Mouse (Mus musculus) thymus, adult 18-20 months (tissue): ENCODE data around the gene Lct.
"Not testable (repeated sequence)": the region's sequence is repeated elsewhere in the genome, so short reads cannot be mapped to it uniquely, and the experiment has no call there.

Source experiments
- DNase-seq, 2 experiments: peaks; one replicate each; pipeline ENCODE4 v3.0.0; 2022; ENCODE audit warnings: mixed read lengths in 2 of 2

The Lct gene

DNA sequence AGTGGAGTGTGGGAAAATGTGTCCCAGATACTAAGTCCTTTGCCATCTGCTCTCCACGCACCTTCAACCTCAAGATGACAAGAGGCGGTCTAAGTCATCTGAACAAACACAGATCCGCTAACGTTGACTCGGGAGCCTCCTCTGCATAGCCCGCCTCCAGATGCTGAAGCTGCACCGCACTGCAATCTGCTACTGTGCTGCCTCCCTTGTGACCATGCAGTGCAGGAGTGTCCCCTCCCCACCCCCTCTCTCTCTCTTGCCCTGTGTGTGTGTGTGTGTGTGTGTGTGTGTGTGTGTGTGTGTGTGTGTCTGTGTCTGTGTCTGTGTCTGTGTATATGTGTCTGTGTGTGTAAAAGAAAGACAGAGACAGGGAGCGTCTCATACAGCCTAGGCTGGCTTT lies 32.8 kb downstream of the Lct start:
- no peak for DNase-seq

DNA sequence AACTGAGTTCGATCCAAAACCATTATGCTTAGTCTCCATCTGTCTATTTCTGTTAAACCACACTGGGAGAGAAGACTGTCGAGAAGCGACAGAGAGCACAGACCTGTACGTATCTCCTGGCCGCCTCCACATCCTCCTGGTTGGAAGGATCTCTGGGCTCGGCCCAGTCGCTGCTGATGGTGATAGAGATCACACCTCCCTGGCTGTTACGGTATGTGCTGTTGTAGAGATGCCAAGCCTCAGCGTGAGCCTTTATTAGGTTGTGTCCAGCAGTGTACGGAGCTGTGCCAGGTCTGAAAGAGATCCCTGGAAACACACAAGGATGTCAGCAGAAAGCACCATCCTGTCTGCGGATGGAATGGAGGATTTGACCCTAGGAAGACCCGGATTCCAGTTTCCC lies 34.6 kb downstream of the Lct start:
- no peak for DNase-seq

DNA sequence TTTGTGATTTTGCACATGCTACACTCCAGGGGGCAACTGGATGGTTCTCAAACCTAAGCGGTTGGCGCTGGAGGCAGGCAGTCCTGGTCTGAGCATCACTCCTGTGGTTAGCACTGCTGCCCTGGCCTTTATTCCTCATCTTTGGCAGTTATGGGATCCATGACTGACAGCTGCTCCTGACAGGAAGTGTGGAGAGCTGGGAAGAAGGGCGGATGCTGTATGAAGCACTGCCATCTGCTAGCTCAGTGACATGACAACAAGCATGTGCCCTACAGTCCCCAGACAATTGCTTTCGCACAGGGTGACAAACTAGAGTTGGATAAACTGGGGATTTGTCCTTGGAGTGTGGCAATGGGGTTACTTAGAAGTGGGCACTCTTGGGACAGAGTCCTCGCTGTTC lies 37.8 kb downstream of the Lct start:
- no peak for DNase-seq

DNA sequence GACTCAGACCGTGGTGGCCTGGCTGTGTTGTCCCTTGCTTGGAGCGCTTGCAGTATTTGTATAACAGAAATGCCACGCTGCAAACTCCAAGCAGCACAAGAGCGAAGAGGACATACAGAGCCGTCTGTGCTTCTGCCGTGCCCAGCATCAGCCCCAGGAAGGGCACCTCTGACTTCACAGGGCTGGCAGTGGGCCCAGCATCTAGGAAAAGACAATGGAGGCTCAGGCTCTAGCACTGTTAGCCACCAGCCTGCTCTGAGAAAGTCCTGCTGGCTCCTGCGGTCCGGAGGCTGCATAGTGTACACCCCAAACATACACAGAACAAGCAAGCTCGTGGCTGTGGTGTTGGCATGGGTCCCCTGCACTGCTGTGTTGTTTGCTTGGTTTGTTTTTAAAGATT lies 43.0 kb downstream of the Lct start:
- DNase-seq, result no peak

DNA sequence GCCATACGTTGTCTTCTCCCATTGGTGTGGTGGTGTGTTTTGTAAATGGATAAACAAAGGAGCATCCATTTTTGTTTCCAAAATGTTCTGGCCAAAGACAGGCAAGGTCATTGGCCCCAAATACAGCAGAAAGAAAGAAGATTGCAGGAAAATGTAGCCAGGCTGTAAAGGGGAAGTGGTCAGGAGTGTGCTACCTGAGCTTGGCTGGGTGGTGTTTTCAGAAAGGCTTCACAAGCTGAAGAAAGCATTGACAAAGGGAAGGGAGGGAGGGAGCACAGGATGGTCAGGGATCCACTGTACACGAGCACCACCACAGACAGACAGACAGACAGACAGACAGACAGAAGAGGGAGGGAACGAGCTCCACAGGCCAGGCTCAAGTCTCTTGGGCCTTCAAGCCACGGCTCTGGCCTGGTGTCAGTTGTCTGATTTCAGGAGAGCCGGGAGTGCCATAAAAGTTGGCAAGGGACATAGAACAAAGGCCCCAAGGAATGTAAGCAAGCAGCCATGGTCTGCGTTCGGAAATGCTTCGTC lies 43.9 kb downstream of the Lct start:
- DNase-seq, result no peak

DNA sequence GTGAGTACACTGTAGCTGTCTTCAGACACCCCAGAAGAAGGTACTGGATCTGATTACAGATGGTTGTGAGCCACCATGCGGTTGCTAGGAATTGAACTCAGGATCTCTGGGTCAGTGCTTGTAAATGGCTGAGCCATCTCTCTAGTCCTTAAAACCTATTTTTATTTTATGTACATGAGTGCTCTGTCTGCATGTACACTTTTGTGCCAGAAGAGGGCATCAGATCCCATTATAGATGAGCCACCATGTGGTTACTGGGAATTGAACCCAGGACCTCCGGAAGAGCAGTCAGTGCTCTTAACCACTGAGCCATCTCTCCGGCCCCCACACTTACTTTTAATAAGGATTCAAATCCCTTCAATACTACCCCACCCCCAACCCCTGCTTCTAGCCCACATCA lies 45.2 kb downstream of the Lct start:
- DNase-seq, result no peak

DNA sequence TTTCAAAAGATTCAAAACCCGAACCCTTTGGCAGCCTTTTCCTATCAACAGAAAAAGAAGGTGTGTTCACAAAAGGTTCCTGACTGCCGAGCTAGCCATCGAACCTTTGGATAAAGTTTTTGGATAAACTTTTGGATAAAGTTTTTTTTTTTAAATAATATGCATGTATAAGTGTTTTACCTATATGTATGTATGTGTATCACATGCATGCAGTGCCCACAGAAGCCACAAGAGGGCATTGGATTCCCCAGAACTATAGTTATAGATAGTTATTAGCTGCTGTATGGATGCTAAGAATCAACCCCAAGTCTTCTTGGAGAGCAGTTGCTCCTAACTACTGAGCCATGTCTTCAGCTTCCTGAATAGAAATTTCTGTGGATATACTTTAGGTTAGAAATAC lies 46.4 kb downstream of the Lct start:
- no peak for DNase-seq

DNA sequence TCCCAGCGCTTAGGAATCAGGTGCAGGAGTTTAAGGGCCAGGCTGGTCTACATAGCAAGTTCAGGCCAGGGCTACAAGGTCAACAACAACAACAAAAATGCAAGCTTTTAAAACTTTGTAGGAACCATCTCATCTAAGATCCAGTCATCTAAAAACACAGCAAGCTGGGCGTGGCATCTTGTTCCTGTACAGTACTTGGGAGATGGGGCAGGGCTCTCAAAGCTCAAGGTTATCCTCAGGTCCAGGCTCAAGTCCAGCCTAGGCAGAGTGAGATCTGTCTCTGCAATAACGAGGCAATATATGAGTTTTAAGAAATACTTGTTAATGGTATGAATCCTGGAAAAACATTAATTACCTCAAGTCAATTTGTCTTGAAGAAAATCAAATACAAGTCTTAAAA lies 49.6 kb downstream of the Lct start:
- DNase-seq, result no peak

DNA sequence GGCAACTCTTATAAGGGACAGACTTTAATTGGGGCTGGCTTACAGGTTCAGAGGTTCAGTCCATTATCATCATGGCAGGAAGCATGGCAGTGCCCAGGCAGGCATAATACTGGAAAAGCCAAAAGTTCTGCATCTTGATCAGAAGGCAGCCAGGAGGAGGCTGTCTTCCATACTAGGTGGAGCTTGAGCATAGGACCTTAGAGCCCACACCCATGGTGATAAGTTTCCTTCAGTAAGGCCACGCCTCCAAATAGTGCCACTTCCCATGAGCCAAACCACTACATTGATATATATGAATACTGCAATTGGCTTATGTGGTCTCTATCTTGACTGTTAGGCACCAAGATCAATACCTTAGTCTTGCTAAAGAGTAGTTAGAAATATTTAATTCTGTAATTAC lies 52.2 kb downstream of the Lct start:
- no peak for DNase-seq

DNA sequence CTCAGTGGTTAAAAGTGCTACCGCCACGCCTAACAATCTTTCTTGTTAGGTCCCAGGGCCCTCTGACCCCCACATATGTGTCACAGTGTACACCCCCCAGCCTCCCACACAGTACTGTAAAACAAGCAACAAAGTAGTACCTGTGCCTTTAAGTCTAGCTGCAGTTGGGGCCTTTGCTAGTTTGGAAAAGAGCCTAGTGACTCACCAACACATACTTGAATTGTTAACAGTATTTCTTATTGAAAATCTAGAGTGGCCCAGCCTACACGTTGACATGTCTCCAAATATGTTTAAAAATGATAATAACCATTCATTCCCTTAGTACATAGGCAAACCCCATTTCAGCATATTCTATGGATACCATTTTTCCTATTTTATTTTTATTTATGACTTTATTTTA lies 57.4 kb downstream of the Lct start:
- no peak for DNase-seq

DNA sequence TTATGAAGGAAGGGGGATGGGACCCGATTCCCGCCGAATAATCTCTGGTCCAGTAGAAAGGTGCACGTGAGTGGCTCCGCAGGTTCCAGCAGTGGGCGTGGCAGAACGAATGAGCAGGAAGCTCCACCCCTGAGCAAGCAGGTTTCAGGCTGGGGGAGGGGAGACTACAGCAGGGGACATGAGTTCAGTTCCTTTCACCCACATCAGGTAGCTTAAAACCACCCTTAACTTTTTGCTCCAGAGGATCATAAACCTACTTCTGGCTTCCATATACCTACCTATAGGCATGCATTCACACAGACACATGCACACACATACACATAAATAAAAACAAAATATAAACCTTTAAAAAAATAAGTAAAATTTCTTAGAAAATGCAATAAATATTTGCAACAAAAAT lies 61.1 kb downstream of the Lct start:
- DNase-seq, result not testable (repeated sequence)

DNA sequence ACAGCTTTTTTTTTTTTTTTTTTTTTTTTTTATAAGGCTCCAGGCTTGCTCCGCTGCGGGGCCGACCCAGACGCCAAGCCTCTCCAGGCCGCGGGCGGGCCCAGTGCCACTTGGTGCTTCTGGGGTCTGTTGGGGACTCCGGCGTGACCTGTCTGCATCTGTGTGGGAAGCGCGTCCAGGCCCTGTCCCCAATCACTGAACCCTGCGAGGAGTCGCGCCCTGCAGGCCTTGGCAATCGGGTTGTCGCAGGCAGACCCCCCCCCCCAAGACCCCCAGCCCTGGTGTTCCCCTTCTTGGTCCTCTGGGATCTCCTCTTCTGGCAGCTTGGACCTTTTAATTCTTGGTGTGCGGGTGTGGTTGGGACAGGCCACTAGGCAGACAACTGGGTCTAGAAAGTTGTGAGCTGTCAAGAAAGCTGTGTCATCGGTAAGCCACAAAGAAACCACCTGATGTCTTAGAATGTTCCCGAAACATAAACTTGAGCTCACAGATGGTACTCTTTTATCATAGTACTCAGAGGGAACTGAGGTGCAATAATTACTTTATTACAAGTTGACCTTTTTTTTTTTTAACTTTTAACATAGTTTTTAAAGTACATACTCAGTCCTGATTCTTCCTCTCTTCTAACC lies 83.3 kb downstream of the Lct start:
- DNase-seq, result peak; percentile 43 to 44

DNA sequence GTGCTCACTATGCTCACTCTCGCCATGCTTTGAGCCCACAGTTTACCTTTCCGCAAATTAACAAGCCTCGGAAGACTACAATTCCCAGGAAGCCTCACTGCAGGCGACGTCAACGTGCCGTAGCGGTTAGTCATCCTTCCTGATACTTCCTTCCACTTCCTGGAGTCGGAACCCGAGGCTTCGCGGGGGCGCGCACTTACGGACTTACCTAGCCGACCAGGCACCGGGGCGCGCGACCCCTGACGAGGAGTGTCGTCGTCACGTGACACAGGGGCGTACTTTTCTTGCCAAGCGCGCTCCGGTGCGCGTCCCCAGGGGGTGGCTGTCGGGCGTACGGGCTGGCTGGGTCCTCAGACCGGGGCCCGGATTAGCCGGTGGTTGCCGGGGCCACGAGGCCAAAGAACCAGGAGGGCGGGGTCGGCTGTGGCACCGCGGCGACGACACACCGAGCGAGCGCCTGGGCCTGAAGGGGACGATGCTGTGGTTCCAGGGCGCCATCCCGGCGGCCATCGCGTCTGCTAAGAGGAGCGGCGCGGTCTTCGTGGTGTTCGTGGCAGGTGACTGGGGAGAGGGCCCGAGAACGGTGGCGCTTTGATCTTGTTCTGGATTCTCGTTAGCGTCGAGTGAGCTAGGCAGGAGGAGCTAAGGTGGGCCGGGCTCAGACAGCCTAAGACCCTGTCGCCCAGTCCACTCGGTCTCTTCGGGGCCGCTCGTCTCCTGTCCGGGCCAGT lies 84.0 kb downstream of the Lct start:
- DNase-seq, result peak; percentile 99

DNA sequence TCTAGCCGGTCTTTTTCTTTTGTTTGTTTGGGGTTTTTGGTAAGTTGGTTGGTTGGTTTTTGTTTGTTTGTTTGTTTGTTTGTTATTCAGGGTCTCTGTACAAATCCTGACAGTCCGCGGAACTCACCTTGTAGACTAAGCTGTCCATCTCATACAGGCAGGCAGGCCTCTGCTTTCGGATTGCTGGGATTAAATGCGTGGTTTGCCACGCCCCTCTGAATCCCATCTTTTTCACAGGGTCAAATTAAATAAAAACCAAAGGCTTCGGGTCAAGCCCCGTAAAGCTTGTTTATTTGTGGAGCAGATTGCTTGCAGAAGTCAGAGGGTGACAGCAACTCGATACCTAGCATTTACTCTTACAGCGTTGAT lies 84.5 kb downstream of the Lct start, which contains the start of gene Ubxn4:
TSS of gene Ubxn4 (plus strand) at position 338 of the 369 bp plus-strand sequence.
- no peak for DNase-seq

DNA sequence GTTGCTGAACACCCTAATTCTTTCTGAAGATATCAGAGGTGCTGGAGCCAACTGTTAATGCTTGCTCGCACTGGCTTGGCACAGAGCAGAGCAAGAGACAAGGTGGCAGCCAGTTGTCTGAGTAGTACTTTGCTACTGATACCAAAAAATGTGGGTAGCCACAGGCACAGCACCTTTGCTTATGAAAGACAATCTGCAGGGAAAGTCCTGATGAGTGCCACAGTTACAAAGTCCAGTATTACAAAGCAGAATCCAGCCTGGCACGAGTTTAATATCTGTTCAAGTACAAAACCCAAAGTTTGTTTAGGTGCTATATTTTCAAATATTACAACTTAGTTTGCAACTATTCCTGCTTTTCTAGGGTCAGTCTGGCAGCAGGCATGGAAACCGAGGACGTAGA lies 92.9 kb downstream of the Lct start:
- no peak for DNase-seq
